ENCODE assay signal across 8 mouse cellular contexts in genomic region chr15:13171486-13172364, GRCm38 (mm10). TPM values are rescaled to one million over a fixed set of nuclear protein-coding genes. Genes with fewer than 3 reads are reported as not detected.
DNase-seq lines count a peak whose midpoint lies in the region; ATAC-seq lines count a peak whose summit lies in the region.

No protein-coding gene starts in this region.

- peak overlapping the region; percentile 35; the same call in 1 of the 2 replicates for H3K9ac ChIP-seq in hindbrain, embryonic 11.5 days (ENCODE audit: low read depth, low read length)
- H3K9ac ChIP-seq in limb, embryonic 13.5 days: peak overlapping the region; percentile 74
- H3K9ac ChIP-seq in stomach, embryonic 14.5 days (replicated peaks; ENCODE audit: low read depth, low read length): no peak overlapping the region

- ATAC-seq in megakaryocyte, adult 5-6 weeks (ENCODE audit: poor library complexity, severe bottlenecking): no peak
- no peak for ATAC-seq in hindbrain, embryonic 11.5 days (ENCODE audit: low FRiP score)
- ATAC-seq in limb, embryonic 13.5 days (ENCODE audit: low FRiP score, low read depth): no peak
- no peak for ATAC-seq in stomach, embryonic 14.5 days (ENCODE audit: insufficient number of reproducible peaks, insufficient read depth, low FRiP score, low read depth)

- H3K36me3 ChIP-seq in megakaryocyte, embryonic 14.5 days (replicated peaks; ENCODE audit: low read length): no peaks in the 10 kb centered on the region
- no peaks in the 10 kb centered on the region for H3K36me3 ChIP-seq in hindbrain, embryonic 11.5 days (ENCODE audit: control insufficient read depth, insufficient read depth, low read length)
- H3K36me3 ChIP-seq in limb, embryonic 13.5 days: no peaks in the 10 kb centered on the region
- H3K36me3 ChIP-seq in stomach, embryonic 14.5 days (ENCODE audit: control insufficient read depth, insufficient read depth, low read length): no peaks in the 10 kb centered on the region

- peaks cover 17% of the 10 kb centered on the region for H3K4me1 ChIP-seq in megakaryocyte, embryonic 14.5 days
- 0 out of 2 replicates have a peak, but pooled peaks cover 5% of the 10 kb centered on the region for H3K4me1 ChIP-seq in hindbrain, embryonic 11.5 days (replicated peaks; ENCODE audit: control insufficient read depth, insufficient read depth, low read length)
- H3K4me1 ChIP-seq in limb, embryonic 13.5 days: peaks cover 19% of the 10 kb centered on the region
- no peaks in the 10 kb centered on the region; the same call in 1 of the 2 replicates for H3K4me1 ChIP-seq in stomach, embryonic 14.5 days (ENCODE audit: control insufficient read depth, insufficient read depth, low read length)

- 2% methylated on average over 16 of the region's 16 CpGs for WGBS in hindbrain, embryonic 11.5 days
- 2% methylated on average over 16 of the region's 16 CpGs for WGBS in limb, embryonic 13.5 days
- 7% methylated on average over 16 of the region's 16 CpGs for WGBS in stomach, embryonic 14.5 days

- intact Hi-C loops in left cerebral cortex, postnatal 14 days (cut with DNase I): loop anchor here (2.0 to 10.0 kb wide), 5 partner anchors 34 to 297 kb away; no protein-coding TSS in a partner anchor

- H3K27me3 ChIP-seq in megakaryocyte, embryonic 14.5 days (replicated peaks): peaks cover 46% of the 10 kb centered on the region
- no peaks in the 10 kb centered on the region; the same call in 1 of the 2 replicates for H3K27me3 ChIP-seq in hindbrain, embryonic 11.5 days (ENCODE audit: control insufficient read depth, insufficient read depth, low read length)
- H3K27me3 ChIP-seq in limb, embryonic 13.5 days: peaks cover 27% of the 10 kb centered on the region
- no peaks in the 10 kb centered on the region; the same call in 1 of the 2 replicates for H3K27me3 ChIP-seq in stomach, embryonic 14.5 days (ENCODE audit: control insufficient read depth, insufficient read depth, low read length)

- H3K4me3 ChIP-seq in megakaryocyte, embryonic 14.5 days (replicated peaks): peak overlapping the region; percentile 74
- H3K4me3 ChIP-seq in hindbrain, embryonic 11.5 days (ENCODE audit: low read depth, low read length): peak overlapping the region; percentile 40
- H3K4me3 ChIP-seq in limb, embryonic 13.5 days: peak overlapping the region; percentile 58
- H3K4me3 ChIP-seq in stomach, embryonic 14.5 days (ENCODE audit: low read depth, low read length): peak overlapping the region; percentile 51

- peak overlapping the region; percentile 41 for H3K4me2 ChIP-seq in hindbrain, embryonic 11.5 days (replicated peaks; ENCODE audit: low read depth, low read length)
- peak overlapping the region; percentile 90 for H3K4me2 ChIP-seq in limb, embryonic 13.5 days (replicated peaks)
- H3K4me2 ChIP-seq in stomach, embryonic 14.5 days (replicated peaks; ENCODE audit: low read depth, low read length): peak overlapping the region; percentile 92

- no peak overlapping the region for H3K27ac ChIP-seq in hindbrain, embryonic 11.5 days (ENCODE audit: low read depth, low read length)
- no peak overlapping the region for H3K27ac ChIP-seq in limb, embryonic 13.5 days
- H3K27ac ChIP-seq in stomach, embryonic 14.5 days (ENCODE audit: low read length): no peak overlapping the region

- peak; percentile 41 for DNase-seq in hindbrain, embryonic 11.5 days (ENCODE audit: low spot score)
- no peak for DNase-seq in thymus, postnatal 10 days (ENCODE audit: low spot score in 2 of 2)
- no peak for DNase-seq in left cerebral cortex, postnatal 14 days (ENCODE audit: low spot score in 2 of 2)
- no peak for DNase-seq in gastrocnemius, postnatal 25 days

- peaks cover 10% of the 10 kb centered on the region; the same call in 1 of the 2 replicates for H3K9me3 ChIP-seq in megakaryocyte, embryonic 14.5 days
- H3K9me3 ChIP-seq in hindbrain, embryonic 11.5 days (ENCODE audit: control insufficient read depth, low read length): no peaks in the 10 kb centered on the region
- H3K9me3 ChIP-seq in limb, embryonic 13.5 days: no peaks in the 10 kb centered on the region
- H3K9me3 ChIP-seq in stomach, embryonic 14.5 days (ENCODE audit: control insufficient read depth, low read depth, low read length): no peaks in the 10 kb centered on the region

RNA-seq across cellular contexts. Expression of gene Cdh6, which starts 1.8 kb away (rescaled TPM):
- polyA plus RNA-seq in megakaryocyte, embryonic 14.5 days (2012; ENCODE audit: insufficient read depth, low replicate concordance): not detected in 2 replicates
- total RNA-seq in megakaryocyte, adult 5-6 weeks (2015): not detected in 2 replicates
- total RNA-seq in megakaryocyte, adult 5-6 weeks (2017): not detected in 2 replicates
- 10.4 and 12.7 TPM in 2 replicates for polyA plus RNA-seq in hindbrain, embryonic 11.5 days (2014; fragmentation: Nextera tagmentation; extraction: Ambion mirVana)
- polyA plus RNA-seq in limb, embryonic 13.5 days (2015; fragmentation: Nextera tagmentation; extraction: Ambion mirVana): 13.3 and 14.3 TPM in 2 replicates
- 5.7 and 6.8 TPM in 2 replicates for polyA plus RNA-seq in stomach, embryonic 14.5 days (2014; fragmentation: Nextera tagmentation; extraction: Ambion mirVana)
- total RNA-seq in left cerebral cortex, postnatal 14 days (2021): 10 to 100 TPM; 31.3 to 36.9 TPM
- under 1 TPM; 0.28 to 0.43 TPM for total RNA-seq in gastrocnemius, postnatal 25 days (2021)

Comparison
In these comparisons a context has a peak if more than half of its experiments do, and no peak if none do; other contexts are left out.
1. H3K4me2 ChIP-seq: peak in every context shown above with its lines; median percentile 92 in stomach, embryonic 14.5 days; 90 in limb, embryonic 13.5 days; 41 in hindbrain, embryonic 11.5 days.